In the genomic region with DNA sequence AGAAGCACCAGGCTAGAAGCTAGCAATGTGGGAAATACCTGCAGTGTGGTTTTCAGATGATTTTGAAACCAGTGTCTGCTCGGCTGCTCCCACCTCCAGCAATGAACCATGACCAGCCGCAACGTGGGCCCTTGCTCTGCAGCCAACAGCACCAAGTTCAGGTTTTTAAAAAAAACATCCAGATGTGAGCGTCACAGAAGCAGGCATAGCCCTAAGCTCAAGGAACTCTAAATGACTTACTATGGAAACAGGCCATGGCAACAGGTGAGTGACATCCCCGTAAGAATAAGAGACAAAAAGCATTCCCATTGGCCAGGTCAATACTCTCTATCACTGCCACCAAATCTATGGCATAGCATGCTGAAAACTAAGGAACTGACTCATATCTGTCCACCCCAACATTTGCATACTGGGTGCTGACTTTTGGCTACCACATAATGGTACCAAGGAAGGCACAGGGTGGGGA, we compare ENCODE assay signal across 28 mouse cellular contexts. TPM values are rescaled to one million over a fixed set of nuclear protein-coding genes. Genes with fewer than 3 reads are reported as not detected.
DNase-seq lines count a peak whose midpoint lies in the region; ATAC-seq and TF ChIP-seq lines count a peak whose summit lies in the region.
"Had no signal": no experiment of that assay in that cellular context is flagged by ENCODE, and none has a peak within 500 bp of the region (broad histone marks: within the 10 kb centered on the region; RNA-seq: fewer than 3 reads in every experiment).

No protein-coding gene starts in this region.

- H3K4me3 ChIP-seq in kidney, adult 2 months (ENCODE audit: insufficient read depth, low read depth, low read length) = no peak overlapping the region
- H3K4me3 ChIP-seq in kidney, embryonic 14.5 days (ENCODE audit: low read length) = no peak overlapping the region
- no peak overlapping the region for H3K4me3 ChIP-seq in hindbrain, embryonic 13.5 days
- H3K4me3 ChIP-seq: embryonic facial prominence, embryonic 12.5 days; hindbrain, embryonic 10.5 days; limb, embryonic 12.5 days; midbrain, embryonic 12.5 days; myocyte; neural tube, embryonic 12.5 days; stomach, embryonic 15.5 days had no signal

- H3K9me3 ChIP-seq in kidney, embryonic 14.5 days (ENCODE audit: control insufficient read depth, low read length) = no peaks in the 10 kb centered on the region
- H3K9me3 ChIP-seq in hindbrain, embryonic 13.5 days = no peaks in the 10 kb centered on the region
- H3K9me3 ChIP-seq: embryonic facial prominence, embryonic 12.5 days; G1E; limb, embryonic 12.5 days; megakaryocyte, embryonic 14.5 days; midbrain, embryonic 12.5 days; neural tube, embryonic 12.5 days; stomach, embryonic 15.5 days had no signal

- H3K4me1 ChIP-seq in kidney, adult 2 months (ENCODE audit: control insufficient read depth, insufficient read depth, low read length) = peaks cover 53% of the 10 kb centered on the region
- H3K4me1 ChIP-seq in kidney, embryonic 14.5 days (ENCODE audit: control insufficient read depth, insufficient read depth, low read length) = peaks cover 30% of the 10 kb centered on the region
- H3K4me1 ChIP-seq in hindbrain, embryonic 13.5 days (replicated peaks) = peaks cover 15% of the 10 kb centered on the region
- H3K4me1 ChIP-seq: limb, embryonic 12.5 days; stomach, embryonic 15.5 days had no signal

- TF ChIP-seq POLR2A in kidney, adult 2 months (IDR thresholded peaks at IDR 0.05; ENCODE audit: low read depth, low read length) = no peak

- no peaks in the 10 kb centered on the region for H3K27me3 ChIP-seq in kidney, adult 2 months (replicated peaks; ENCODE audit: control insufficient read depth, insufficient read depth, low read length)
- H3K27me3 ChIP-seq in kidney, embryonic 14.5 days (ENCODE audit: control insufficient read depth, insufficient read depth, low read length) = no peaks in the 10 kb centered on the region
- no peaks in the 10 kb centered on the region for H3K27me3 ChIP-seq in splenic B cell, adult 2 months (ENCODE audit: control insufficient read depth, insufficient read depth, low read length, poor library complexity, severe bottlenecking)
- no peaks in the 10 kb centered on the region for H3K27me3 ChIP-seq in hindbrain, embryonic 13.5 days
- H3K27me3 ChIP-seq: embryonic facial prominence, embryonic 12.5 days; limb, embryonic 12.5 days; megakaryocyte, embryonic 14.5 days; midbrain, embryonic 12.5 days; neural tube, embryonic 12.5 days; stomach, embryonic 15.5 days had no signal

- DNase-seq in kidney, adult 2 months = peak; percentile 77
- peak; percentile 64 to 68 for DNase-seq in spleen, postnatal 36 days (ENCODE audit: low spot score in 2 of 2)
- no peak for DNase-seq in spleen, adult 12 weeks (ENCODE audit: low spot score)
- peak; percentile 74 for DNase-seq in splenic B cell, adult 2 months (ENCODE audit: low read depth, low spot score)
- DNase-seq in frontal cortex, postnatal 14 days (ENCODE audit: low spot score in 2 of 2) = no peak
- DNase-seq: adrenal gland, postnatal 14 days; cerebellum, adult 11-12 months; cerebellum, adult 9-11 months; embryo, embryonic 11 days; heart, postnatal 14 days; lung, postnatal 4 days; right cerebral cortex, postnatal 4 days had no signal

- no peak overlapping the region for H3K4me2 ChIP-seq in kidney, embryonic 14.5 days (replicated peaks; ENCODE audit: low read depth, low read length)
- H3K4me2 ChIP-seq in hindbrain, embryonic 13.5 days = no peak overlapping the region
- H3K4me2 ChIP-seq: embryonic facial prominence, embryonic 12.5 days; limb, embryonic 12.5 days; liver, embryonic 11.5 days; midbrain, embryonic 12.5 days; neural tube, embryonic 12.5 days; stomach, embryonic 15.5 days had no signal

- H3K36me3 ChIP-seq in kidney, adult 2 months (ENCODE audit: control insufficient read depth, insufficient read depth, low read length) = no peaks in the 10 kb centered on the region
- no peaks in the 10 kb centered on the region for H3K36me3 ChIP-seq in kidney, embryonic 14.5 days (ENCODE audit: control insufficient read depth, insufficient read depth, low read length)
- no peaks in the 10 kb centered on the region for H3K36me3 ChIP-seq in splenic B cell, adult 2 months (ENCODE audit: control insufficient read depth, insufficient read depth, low read length, poor library complexity, severe bottlenecking)
- H3K36me3 ChIP-seq in hindbrain, embryonic 13.5 days = no peaks in the 10 kb centered on the region
- H3K36me3 ChIP-seq: embryonic facial prominence, embryonic 12.5 days; G1E; hindbrain, embryonic 10.5 days; limb, embryonic 12.5 days; midbrain, embryonic 12.5 days; neural tube, embryonic 12.5 days; stomach, embryonic 15.5 days had no signal

- no peak for TF ChIP-seq CTCF in kidney, adult 2 months (conservative IDR thresholded peaks at IDR 0.05; ENCODE audit: insufficient read depth, insufficient read length, low read depth, low read length)

- 39% methylated on average over 5 of the region's 5 CpGs for WGBS in kidney, adult 2 months
- WGBS in kidney, embryonic 14.5 days = 45% methylated on average over 5 of the region's 5 CpGs
- 85% methylated on average over 5 of the region's 5 CpGs for WGBS in hindbrain, embryonic 13.5 days

- ATAC-seq in kidney, embryonic 14.5 days (ENCODE audit: low FRiP score, low TSS enrichment) = no peak
- ATAC-seq in inflammation-experienced regulatory T-cells, adult 6 months = peak; percentile 43
- ATAC-seq in hindbrain, embryonic 13.5 days (ENCODE audit: low FRiP score) = no peak
- ATAC-seq: forebrain, embryonic 14.5 days; hindbrain, embryonic 16.5 days; intestine, embryonic 16.5 days had no signal

- peak overlapping the region; percentile 24; the same call in 1 of the 2 replicates for H3K27ac ChIP-seq in kidney, adult 2 months (ENCODE audit: insufficient read depth, low read depth, low read length)
- no peak overlapping the region for H3K27ac ChIP-seq in kidney, embryonic 14.5 days (ENCODE audit: low read depth, low read length)
- H3K27ac ChIP-seq in hindbrain, embryonic 13.5 days = no peak overlapping the region
- H3K27ac ChIP-seq: embryonic facial prominence, embryonic 12.5 days; hindbrain, embryonic 10.5 days; limb, embryonic 12.5 days; midbrain, embryonic 12.5 days; neural tube, embryonic 12.5 days; stomach, embryonic 15.5 days had no signal

- no peak overlapping the region for H3K9ac ChIP-seq in kidney, embryonic 14.5 days (ENCODE audit: low read depth, low read length)
- H3K9ac ChIP-seq in hindbrain, embryonic 13.5 days = no peak overlapping the region
- H3K9ac ChIP-seq: embryonic facial prominence, embryonic 12.5 days; limb, embryonic 12.5 days; midbrain, embryonic 12.5 days; neural tube, embryonic 12.5 days; stomach, embryonic 15.5 days had no signal

RNA-seq across cellular contexts. Expression of a gene that starts 33.3 kb away (rescaled TPM):
- polyA plus RNA-seq in kidney, adult 2 months (2012; rRNA removed) = 18.9 and 23.2 TPM in 2 replicates
- polyA plus RNA-seq in kidney, embryonic 14.5 days (2014; fragmentation: Nextera tagmentation; extraction: Ambion mirVana) = 7.6 and 10.8 TPM in 2 replicates
- 1 to 10 TPM; 4.2 to 5.4 (median 4.8) TPM for polyA plus RNA-seq in inflammation-experienced regulatory T-cells, adult 6 months (2017; shearing (Covaris generic))
- 3.8 and 4.3 TPM in 2 replicates for polyA plus RNA-seq in hindbrain, embryonic 13.5 days (2015; fragmentation: Nextera tagmentation; extraction: Ambion mirVana)

Comparison
In these comparisons a context has a peak if more than half of its experiments do, and no peak if none do; other contexts are left out.
1. DNase-seq: peak in kidney, adult 2 months (single experiment), spleen, postnatal 36 days (2 of 2) and splenic B cell, adult 2 months (single experiment); none in spleen, adult 12 weeks (single experiment) and frontal cortex, postnatal 14 days (0 of 2).